Mouse (Mus musculus) thymus, adult 2 months (tissue): ENCODE results near the gene Dapp1. TPM values are rescaled to one million over a fixed set of nuclear protein-coding genes. Genes with fewer than 3 reads are reported as not detected.

Source experiments
- DNase-seq: peaks from one replicate; pipeline ENCODE4 v3.0.0; 2021
- H3K27ac ChIP-seq: fragments of 200-500 bp; 2 replicates; pipeline ENCODE4 v1.5.1; 2012; ENCODE audit warnings: low read length, control low read depth; ENCODE audit not compliant: control insufficient read depth, insufficient read depth
- H3K27me3 ChIP-seq: fragments of 200-500 bp; 2 replicates; pipeline ENCODE4 v1.6.1; 2012; ENCODE audit warnings: mild to moderate bottlenecking, low read length, moderate library complexity, mixed read lengths; ENCODE audit not compliant: control insufficient read depth, insufficient read depth
- H3K36me3 ChIP-seq: fragments of 200-500 bp; 2 replicates; pipeline ENCODE4 v1.6.1; 2012; ENCODE audit warnings: mild to moderate bottlenecking, low read length, moderate library complexity; ENCODE audit not compliant: control insufficient read depth, insufficient read depth
- H3K4me1 ChIP-seq: fragments of 200-500 bp; replicated peaks from 2 replicates; pipeline ENCODE4 v1.6.1; 2012; ENCODE audit warnings: low read length; ENCODE audit not compliant: control insufficient read depth, insufficient read depth
- H3K4me3 ChIP-seq: fragments of 200-500 bp; 2 replicates; pipeline ENCODE4 v1.5.1; 2012; ENCODE audit warnings: mild to moderate bottlenecking, low read length, control low read depth, moderate library complexity; ENCODE audit not compliant: control insufficient read depth, insufficient read depth
- CTCF ChIP-seq: fragments of 200-500 bp; IDR thresholded peaks from 2 replicates; pipeline ENCODE4 v1.5.1; 2012; ENCODE audit warnings: mild to moderate bottlenecking, control low read depth, low read length, moderate library complexity, borderline replicate concordance; ENCODE audit not compliant: control insufficient read depth, poor library complexity, insufficient read depth; ENCODE audit errors: extremely low read depth
- POLR2A ChIP-seq: fragments of 200-500 bp; IDR thresholded peaks from 2 replicates; pipeline ENCODE4 v1.6.1; 2012; ENCODE audit warnings: mild to moderate bottlenecking, low read length, control low read depth, moderate library complexity; ENCODE audit not compliant: control insufficient read depth, poor library complexity, insufficient read depth; ENCODE audit errors: extremely low read depth
- WGBS: fragments of 180-500 bp; shearing (Covaris S2); methylation state at CpG from one replicate; pipeline ENCODE4 v1.1.7; 2018; 5-methylcytosine and 5-hydroxymethylcytosine counted together
- polyA plus RNA-seq: library from polyadenylated mRNA; depleted of rRNA; stranded (reverse); fragments of >200 nt; gene quantifications from 2 replicates; pipeline ENCODE4 v1.2.3, GENCODE M21; 2012; rRNA removed

Gene Dapp1
- polyA plus RNA-seq, 1 experiment: 13.9 TPM

DNA sequence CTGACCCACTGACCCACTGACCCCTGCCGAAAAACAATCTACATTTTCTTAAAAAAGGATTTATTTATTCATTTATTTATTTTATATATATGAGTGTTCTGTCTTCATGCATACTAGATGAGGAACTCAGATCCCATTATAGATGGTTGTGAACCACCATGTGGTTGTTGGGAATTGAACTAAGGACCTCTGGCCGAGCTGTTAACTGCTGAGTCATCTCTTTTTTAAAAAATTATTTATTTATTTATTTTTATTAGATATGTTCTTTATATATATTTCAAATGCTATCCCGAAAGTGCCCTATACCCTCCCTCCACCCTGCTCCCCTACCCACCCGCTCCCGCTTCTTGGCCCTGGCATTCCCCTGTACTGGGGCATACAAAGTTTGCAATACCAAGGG, 100.3 kb downstream of the Dapp1 start:
- Histone ChIP-seq H3K4me1 (no peaks in the 10 kb centered on the region), H3K27me3 (no peaks in the 10 kb centered on the region), H3K27ac (no peak overlapping the region), H3K4me3 (no peak overlapping the region), H3K36me3 (no peaks in the 10 kb centered on the region)
- WGBS: 98% methylated on average over 5 of the region's 5 CpGs
- TF ChIP-seq CTCF (no peak), POLR2A (no peak)
- DNase-seq: no peak

Other genes with a start within 250 kb of the Dapp1 start
- 2,509 and 3,151 TPM in 2 replicates for gene H2afz, start 117.1 kb downstream of the Dapp1 start, polyA plus RNA-seq
- 2.8 and 2.9 TPM in 2 replicates for gene Dnajb14, start 113.9 kb downstream of the Dapp1 start, polyA plus RNA-seq
- gene Lamtor3, start 63.0 kb downstream of the Dapp1 start, polyA plus RNA-seq: 39.0 and 45.9 TPM in 2 replicates
- 0.28 and 0.74 TPM in 2 replicates for gene 1110002E22Rik, start 83.5 kb upstream of the Dapp1 start, polyA plus RNA-seq
- not detected in 2 replicates for gene Gm5105, start 85.8 kb upstream of the Dapp1 start, polyA plus RNA-seq
- 2.1 and 2.2 TPM in 2 replicates for gene Trmt10a, start 161.9 kb upstream of the Dapp1 start, polyA plus RNA-seq
- gene Mttp, start 163.4 kb upstream of the Dapp1 start, polyA plus RNA-seq: 1.4 and 1.6 TPM in 2 replicates
- gene 4930579F01Rik, start 212.3 kb upstream of the Dapp1 start, polyA plus RNA-seq: not detected in 2 replicates
- gene Adh7, start 236.2 kb upstream of the Dapp1 start, polyA plus RNA-seq: 0.03 and 0.16 TPM in 2 replicates